Mouse (Mus musculus) heart, postnatal 36 days (tissue): ENCODE measurements at regions not wholly inside any gene's neighbourhood (a gene's known extent, or its start where the extent isn't known, plus 50 kb on each side); places are given as distances from the start of the nearest gene placed in this dataset.

ENCODE experiments used
- DNase-seq, 2 experiments: peaks; one replicate each; pipeline ENCODE4 v3.0.0; 2021 to 2022
- intact Hi-C: fragments of 180-260 bp; cut with DNase I; formaldehyde crosslinking; loops from one replicate; pipeline ENCODE4 v1.15.1; 2025

- no peak for DNase-seq
- intact Hi-C loops, result no loop called here
These were observed 180.1 kb upstream of the Vstm2b start for GRCm38 (mm10) chr7:40717991-40718390.

- DNase-seq, result no peak
- intact Hi-C loops, result no loop called here
These were observed 161.1 kb upstream of the Vstm2b start for GRCm38 (mm10) chr7:40736971-40737468.

- intact Hi-C loops, result no loop called here
- DNase-seq, result no peak
These were observed 160.6 kb upstream of the Vstm2b start for GRCm38 (mm10) chr7:40737496-40737895.

GRCm38 (mm10) chr7:40738174-40738573 lies 160.0 kb upstream of the Vstm2b start:
- no peak for DNase-seq
- intact Hi-C loops, result no loop called here

- intact Hi-C loops, result no loop called here
- no peak for DNase-seq
These were observed 155.5 kb upstream of the Vstm2b start for GRCm38 (mm10) chr7:40742553-40743151.

- DNase-seq, result no peak
- intact Hi-C loops, result no loop called here
These were observed 146.3 kb upstream of the Vstm2b start for GRCm38 (mm10) chr7:40751779-40752178.

- intact Hi-C loops, result no loop called here
- DNase-seq, result no peak
These were observed 145.9 kb upstream of the Vstm2b start for GRCm38 (mm10) chr7:40752195-40752594.

GRCm38 (mm10) chr7:40753490-40753889 lies 144.6 kb upstream of the Vstm2b start:
- intact Hi-C loops, result no loop called here

GRCm38 (mm10) chr7:40762520-40762919 lies 135.6 kb upstream of the Vstm2b start:
- DNase-seq, result no peak
- intact Hi-C loops, result no loop called here

More at GRCm38 (mm10) chr7:40753490-40753889, 144.6 kb upstream of the Vstm2b start:
- no peak for DNase-seq

GRCm38 (mm10) chr7:40766142-40766541 lies 132.0 kb upstream of the Vstm2b start:
- DNase-seq, result no peak
- intact Hi-C loops, result no loop called here

- intact Hi-C loops, result no loop called here
These were observed 121.9 kb upstream of the Vstm2b start for GRCm38 (mm10) chr7:40776220-40776619.

GRCm38 (mm10) chr7:40784906-40785305 lies 113.2 kb upstream of the Vstm2b start:
- DNase-seq, result no peak
- intact Hi-C loops, result no loop called here

More at GRCm38 (mm10) chr7:40776220-40776619, 121.9 kb upstream of the Vstm2b start:
- DNase-seq, result no peak

GRCm38 (mm10) chr7:40786758-40787157 lies 111.4 kb upstream of the Vstm2b start:
- intact Hi-C loops, result no loop called here
- DNase-seq, result no peak

- DNase-seq, result no peak
- intact Hi-C loops, result no loop called here
These were observed 109.6 kb upstream of the Vstm2b start for GRCm38 (mm10) chr7:40788486-40788885.

GRCm38 (mm10) chr7:40794458-40795207 lies 103.5 kb upstream of the Vstm2b start:
- DNase-seq, result no peak
- intact Hi-C loops, result no loop called here

- DNase-seq, result no peak
- intact Hi-C loops, result no loop called here
These were observed 98.3 kb upstream of the Vstm2b start for GRCm38 (mm10) chr7:40799794-40800193.

GRCm38 (mm10) chr7:40801291-40801690 lies 96.8 kb upstream of the Vstm2b start:
- DNase-seq, result no peak
- intact Hi-C loops, result no loop called here

GRCm38 (mm10) chr7:40805211-40805610 lies 92.9 kb upstream of the Vstm2b start:
- intact Hi-C loops, result no loop called here

GRCm38 (mm10) chr7:40805866-40806265 lies 92.3 kb upstream of the Vstm2b start:
- intact Hi-C loops, result no loop called here
- no peak for DNase-seq

More at GRCm38 (mm10) chr7:40805211-40805610, 92.9 kb upstream of the Vstm2b start:
- no peak for DNase-seq

GRCm38 (mm10) chr7:40812952-40813351 lies 85.2 kb upstream of the Vstm2b start:
- intact Hi-C loops, result no loop called here
- no peak for DNase-seq

GRCm38 (mm10) chr7:40825141-40825742 lies 72.9 kb upstream of the Vstm2b start:
- intact Hi-C loops, result no loop called here
- no peak for DNase-seq

GRCm38 (mm10) chr7:40829526-40829925 lies 68.6 kb upstream of the Vstm2b start:
- DNase-seq, result no peak
- intact Hi-C loops, result no loop called here
